In genomic region chr13:51834024-51834423, GRCm38 (mm10) we compare ENCODE assay signal across 7 mouse cellular contexts. TPM values are rescaled to one million over a fixed set of nuclear protein-coding genes. Genes with fewer than 3 reads are reported as not detected.
DNase-seq lines count a peak whose midpoint lies in the region; ATAC-seq and TF ChIP-seq lines count a peak whose summit lies in the region.
"Not testable (repeated sequence)": the region's sequence is repeated elsewhere in the genome, so short reads cannot be mapped to it uniquely, and the experiment has no call there.

No protein-coding gene starts in this region.

- not testable (repeated sequence) for TF ChIP-seq POLR2A in small intestine, adult 2 months (IDR thresholded peaks at IDR 0.05; ENCODE audit: low read depth, low read length)

- H3K4me3 ChIP-seq in left cerebral cortex, adult 2 months; lung, embryonic 14.5 days (ENCODE audit: low read depth, low read length); small intestine, adult 2 months (ENCODE audit: low read depth, low read length): not testable (repeated sequence)

- intact Hi-C loops in left cerebral cortex, adult 2 months (cut with DNase I) = loop anchor here (10.0 kb wide), 1 partner anchor 701 kb away; the partner anchor contains the start of gene Diras2

- not testable (repeated sequence) for H3K9me3 ChIP-seq in lung, embryonic 14.5 days (ENCODE audit: low read depth, low read length)

- in situ Hi-C loops in Patski (cut with MboI; ENCODE audit: low pct_unique_long_range_greater_than_20kb) = loop anchor here (25.0 kb wide), 1 partner anchor 703 kb away; the partner anchor contains the start of gene Diras2

- H3K27me3 ChIP-seq in Patski; lung, embryonic 14.5 days (ENCODE audit: insufficient read depth, low read length); small intestine, adult 2 months (ENCODE audit: control insufficient read depth, insufficient read depth, low read length): not testable (repeated sequence)

- peak; percentile 32 for ATAC-seq in Patski
- not testable (repeated sequence) for ATAC-seq in lung, embryonic 14.5 days (ENCODE audit: insufficient read depth)

- not testable (repeated sequence) for H3K4me1 ChIP-seq in lung, embryonic 14.5 days (ENCODE audit: insufficient read depth); small intestine, adult 2 months (ENCODE audit: control insufficient read depth, insufficient read depth, insufficient read length, low read length)

- H3K4me2 ChIP-seq in lung, embryonic 14.5 days = not testable (repeated sequence)

- POLR2A ChIA-PET in Patski (lab: Charles Lee) = not testable (repeated sequence)

- CTCF ChIA-PET in Patski (lab: Charles Lee) = interaction anchor here (1.1 to 1.7 kb wide), 3 partner anchors 9 to 393 kb away, joined by 3 to 5 read pairs (median 3); no protein-coding TSS in a partner anchor

- H3K9ac ChIP-seq in lung, embryonic 14.5 days = not testable (repeated sequence)

- TF ChIP-seq CTCF in Patski (IDR thresholded peaks at IDR 0.05) = peak; percentile 64
- peak; percentile 16 for TF ChIP-seq CTCF in left cerebral cortex, adult 2 months (IDR thresholded peaks at IDR 0.05)
- peak; percentile 23 for TF ChIP-seq CTCF in lung, embryonic 14.5 days (IDR thresholded peaks at IDR 0.05; ENCODE audit: low read depth)
- peak; percentile 32; the same call in 1 of the 2 replicates for TF ChIP-seq CTCF in small intestine, adult 2 months (IDR thresholded peaks at IDR 0.05; ENCODE audit: extremely low read depth, insufficient read length, insufficient replicate concordance, low read depth, low read length)

- not testable (repeated sequence) for H3K36me3 ChIP-seq in lung, embryonic 14.5 days (ENCODE audit: insufficient read depth); small intestine, adult 2 months (ENCODE audit: control insufficient read depth, insufficient read depth, low read length)

- not testable (repeated sequence) for H3K27ac ChIP-seq in left cerebral cortex, adult 2 months; lung, embryonic 14.5 days (ENCODE audit: low read depth); small intestine, adult 2 months (ENCODE audit: insufficient read depth, low read depth, low read length)

- 59% methylated on average over 8 of the region's 8 CpGs for WGBS in lung, embryonic 14.5 days
- WGBS in small intestine, adult 2 months = 32% methylated on average over 8 of the region's 8 CpGs

- DNase-seq in B cell, adult 2 months = peak; percentile 41 to 45
- not testable (repeated sequence) for DNase-seq in Patski (ENCODE audit: low read depth, low spot score); left cerebral cortex, adult 2 months (ENCODE audit: extremely low spot score in 1 of 2, low spot score in 2 of 2); lung, embryonic 14.5 days
- DNase-seq in cerebellum, postnatal 14 days = peak; percentile 55 to 76
- peak; percentile 53 for DNase-seq in kidney, adult 11 months

RNA-seq across cellular contexts. Expression of gene Gadd45g, which starts 12.5 kb away (rescaled TPM):
- 165 TPM for polyA plus RNA-seq in Patski (2021)
- total RNA-seq in left cerebral cortex, adult 2 months (2021) = 10 to 100 TPM; 16.7 to 29.3 TPM
- 26.1 and 27.2 TPM in 2 replicates for polyA plus RNA-seq in lung, embryonic 14.5 days (2014; fragmentation: Nextera tagmentation; extraction: Ambion mirVana)
- polyA plus RNA-seq in small intestine, adult 2 months (2012; rRNA removed) = 19.1 and 42.2 TPM in 2 replicates

RNA-seq across cellular contexts. Expression of gene Sema4d, which starts 40.5 kb away (rescaled TPM):
- polyA plus RNA-seq in Patski (2021) = 26.5 TPM
- total RNA-seq in left cerebral cortex, adult 2 months (2021) = 10 to 100 TPM; 69.0 to 83.6 TPM
- 12.0 and 12.3 TPM in 2 replicates for polyA plus RNA-seq in lung, embryonic 14.5 days (2014; fragmentation: Nextera tagmentation; extraction: Ambion mirVana)
- 10.8 and 15.1 TPM in 2 replicates for polyA plus RNA-seq in small intestine, adult 2 months (2012; rRNA removed)
